Mouse (Mus musculus) forebrain, embryonic 14.5 days (tissue): ENCODE results near the gene Ankrd55. TPM values are rescaled to one million over a fixed set of nuclear protein-coding genes. Genes with fewer than 3 reads are reported as not detected.

Experiments used
- ATAC-seq: fragments of 200-750 bp; cut with Nextera tagmentation; 2 replicates; pipeline ENCODE4 v1.8.0; 2017; ENCODE audit warnings: mild to moderate bottlenecking, moderate library complexity
- DNase-seq: peaks from one replicate; pipeline ENCODE4 v3.0.0-alpha.2; 2015; ENCODE audit warnings: low spot score
- H3K27ac ChIP-seq: fragments of 300-500 bp; sonication (generic); 2 replicates; pipeline ENCODE4 v1.5.1; 2014; ENCODE audit warnings: low read depth, mild to moderate bottlenecking, control low read depth, low read length, moderate library complexity
- H3K27me3 ChIP-seq: fragments of 300-500 bp; sonication (generic); replicated peaks from 2 replicates; pipeline ENCODE4 v1.6.1; 2014; ENCODE audit warnings: low read length, control low read depth, mixed read lengths; ENCODE audit not compliant: control insufficient read depth, insufficient read depth
- H3K36me3 ChIP-seq: fragments of 300-500 bp; sonication (generic); 2 replicates; pipeline ENCODE4 v1.6.1; 2014; ENCODE audit warnings: low read length, control low read depth; ENCODE audit not compliant: control insufficient read depth, insufficient read depth
- H3K4me1 ChIP-seq: fragments of 300-500 bp; sonication (generic); 2 replicates; pipeline ENCODE4 v1.6.1; 2014; ENCODE audit warnings: antibody characterized with exemption, low read length, control low read depth; ENCODE audit not compliant: control insufficient read depth, insufficient read depth
- H3K4me2 ChIP-seq: fragments of 300-500 bp; sonication (generic); 2 replicates; pipeline ENCODE4 v1.6.1; 2014; ENCODE audit warnings: mild to moderate bottlenecking, control low read depth, low read length
- H3K4me3 ChIP-seq: fragments of 300-500 bp; sonication (generic); 2 replicates; pipeline ENCODE4 v1.5.1; 2014; ENCODE audit warnings: low read depth, low read length, control low read depth
- H3K9ac ChIP-seq: fragments of 300-500 bp; sonication (generic); 2 replicates; pipeline ENCODE4 v1.6.1; 2014; ENCODE audit warnings: mild to moderate bottlenecking, low read length, control low read depth, moderate library complexity
- H3K9me3 ChIP-seq: fragments of 300-500 bp; sonication (generic); replicated peaks from 2 replicates; pipeline ENCODE4 v1.6.1; 2016; ENCODE audit warnings: low read length, control low read depth, mixed read lengths; ENCODE audit not compliant: control insufficient read depth
- WGBS: fragments of 180-500 bp; shearing (Covaris S2); extraction: QIAGEN DNeasy Blood & Tissue Kit; methylation state at CpG from one replicate; pipeline ENCODE4 v1.1.7; 2014; 5-methylcytosine and 5-hydroxymethylcytosine counted together
- polyA plus RNA-seq: library from polyadenylated mRNA; unstranded; fragments of >200 nt; fragmentation: Nextera tagmentation; extraction: Ambion mirVana; gene quantifications from 2 replicates; pipeline ENCODE4 v1.2.1, GENCODE M21; 2014

Gene Ankrd55
- polyA plus RNA-seq, 1 experiment from 2014 or later = 2.6 TPM

DNA sequence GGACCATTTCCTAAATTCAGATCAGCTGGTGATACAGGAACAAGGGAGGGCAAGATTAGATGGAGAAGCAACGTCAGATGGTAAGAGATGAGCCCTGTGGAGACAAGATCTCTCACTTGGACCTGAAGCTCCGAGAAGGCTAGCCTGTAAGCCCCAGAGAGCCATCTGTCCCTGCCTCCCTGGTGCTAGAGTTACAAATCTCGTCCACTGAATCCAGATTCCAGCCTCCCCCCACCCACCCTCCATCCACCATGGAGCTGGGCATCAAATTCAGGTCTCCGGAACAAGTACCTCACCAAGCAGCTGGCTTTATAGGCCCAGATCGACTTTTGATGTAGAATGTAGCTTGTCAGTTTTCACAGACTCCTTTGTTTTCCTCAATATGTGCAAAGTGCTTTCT, 32.4 kb upstream of the Ankrd55 start:
- Histone ChIP-seq H3K4me2 (no peak overlapping the region), H3K9me3 (no peaks in the 10 kb centered on the region), H3K4me1 (no peaks in the 10 kb centered on the region), H3K27ac (no peak overlapping the region), H3K4me3 (no peak overlapping the region), H3K9ac (no peak overlapping the region), H3K36me3 (no peaks in the 10 kb centered on the region), H3K27me3 (no peaks in the 10 kb centered on the region)
- ATAC-seq (no peak), DNase-seq (no peak)
- WGBS = 65% methylated on average over 5 of the region's 5 CpGs

DNA sequence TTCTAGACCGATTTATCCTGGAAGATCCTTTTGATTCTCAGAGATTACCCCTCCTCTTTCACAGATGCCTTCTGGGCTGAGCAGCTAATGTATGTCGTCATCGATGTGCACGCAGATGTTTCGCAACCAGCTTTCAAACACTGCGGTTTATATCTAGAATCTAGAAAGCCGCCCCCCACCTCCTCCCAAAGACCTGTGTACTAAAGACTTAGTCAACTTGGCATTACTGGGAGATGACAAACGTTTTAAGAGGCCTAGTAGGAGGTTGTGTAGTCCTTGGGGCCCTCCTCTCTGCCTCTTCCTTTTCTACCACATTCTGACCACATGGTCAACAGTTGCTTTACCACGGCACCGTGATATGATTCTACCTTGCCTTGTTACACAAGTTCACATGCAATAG, 29.8 kb upstream of the Ankrd55 start:
- Histone ChIP-seq H3K9ac (no peak overlapping the region), H3K4me1 (no peaks in the 10 kb centered on the region), H3K9me3 (no peaks in the 10 kb centered on the region), H3K27me3 (no peaks in the 10 kb centered on the region), H3K27ac (no peak overlapping the region), H3K4me2 (no peak overlapping the region), H3K36me3 (no peaks in the 10 kb centered on the region), H3K4me3 (no peak overlapping the region)
- WGBS = 90% methylated on average over 10 of the region's 10 CpGs
- DNase-seq (no peak), ATAC-seq (no peak)

DNA sequence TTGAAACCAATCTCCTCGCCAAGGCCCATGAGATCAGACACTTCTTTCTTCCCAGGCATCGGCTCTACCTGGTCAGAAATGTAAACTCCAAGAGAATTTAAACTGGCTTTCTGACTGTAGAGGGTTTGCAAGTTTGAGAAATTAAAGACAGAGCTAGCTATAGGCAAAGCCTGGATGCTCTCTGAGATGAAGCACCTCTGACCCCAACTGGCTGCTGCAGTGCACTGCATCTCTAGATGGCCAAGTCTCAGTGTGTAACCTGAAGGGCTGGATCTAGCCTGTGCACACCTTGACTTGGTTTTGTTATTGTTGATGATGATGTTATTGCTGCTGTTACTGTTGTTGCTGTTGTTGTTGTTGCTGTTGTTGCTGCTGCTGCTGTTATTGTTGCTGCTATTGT, 28.9 kb upstream of the Ankrd55 start:
- H3K9ac ChIP-seq = no peak overlapping the region
- no peaks in the 10 kb centered on the region for H3K4me1 ChIP-seq
- no peak overlapping the region for H3K4me3 ChIP-seq
- H3K36me3 ChIP-seq = no peaks in the 10 kb centered on the region
- H3K27me3 ChIP-seq = no peaks in the 10 kb centered on the region
- H3K4me2 ChIP-seq = no peak overlapping the region
- ATAC-seq (peak; percentile 91), DNase-seq (peak; percentile 79)
- H3K9me3 ChIP-seq = no peaks in the 10 kb centered on the region
- H3K27ac ChIP-seq = no peak overlapping the region
- 67% methylated on average over 2 of the region's 2 CpGs for WGBS

DNA sequence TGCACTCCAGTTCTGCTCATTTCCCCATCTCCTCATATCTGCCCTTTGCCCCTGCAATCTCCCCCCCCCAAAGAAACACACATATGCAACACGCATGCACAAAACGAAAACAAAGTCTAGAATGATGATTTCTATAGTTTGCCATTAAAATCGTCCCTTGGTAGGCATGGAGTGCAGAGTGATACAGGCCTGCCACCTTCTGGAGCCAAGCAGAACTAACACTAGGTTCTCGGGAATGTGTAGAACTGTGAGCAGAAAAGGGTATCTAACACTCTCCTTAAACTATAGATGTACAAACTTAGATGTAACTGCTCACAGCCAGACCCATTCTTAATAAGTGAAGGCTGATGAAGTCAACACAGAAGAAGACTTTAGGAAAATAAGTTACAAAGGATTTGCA, 23.6 kb upstream of the Ankrd55 start:
- 17% methylated on average over 4 of the region's 4 CpGs for WGBS

DNA sequence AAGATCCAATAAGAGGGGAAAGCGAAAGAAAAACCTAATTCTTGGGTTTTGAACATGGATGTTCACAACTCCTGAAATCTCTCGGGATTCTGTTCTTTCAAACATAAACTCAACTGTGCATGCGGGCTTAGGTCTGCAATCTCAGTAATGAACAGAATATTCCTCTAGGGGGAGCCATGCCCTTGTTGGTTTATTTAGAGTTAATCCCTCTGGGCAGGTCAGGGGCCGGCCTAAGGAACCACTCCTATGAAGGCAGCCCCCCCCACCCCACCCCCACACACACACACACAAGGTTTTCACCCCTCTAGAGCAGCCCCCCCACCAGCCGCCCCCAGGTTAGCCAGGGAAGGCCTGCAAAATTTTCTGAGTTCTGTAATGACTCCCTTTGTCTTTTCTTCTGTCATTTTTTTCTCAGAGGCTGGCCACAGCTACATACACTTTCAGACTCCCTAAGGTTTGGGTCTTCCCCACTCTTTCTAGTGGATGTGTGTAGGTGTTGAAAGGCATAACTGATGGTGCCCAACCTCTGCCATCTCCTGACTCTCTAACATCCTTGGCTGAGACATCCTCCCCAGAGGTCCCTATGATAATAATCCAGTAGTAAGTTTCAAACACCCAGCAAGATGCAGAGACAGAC, 16.2 kb upstream of the Ankrd55 start:
- H3K4me3 ChIP-seq = no peak overlapping the region
- no peak overlapping the region for H3K4me2 ChIP-seq
- no peaks in the 10 kb centered on the region for H3K9me3 ChIP-seq
- 10% methylated on average over 5 of the region's 5 CpGs for WGBS
- DNase-seq (peak; percentile 74), ATAC-seq (peak; percentile 58; the same call in 1 of the 2 replicates)
- no peaks in the 10 kb centered on the region for H3K36me3 ChIP-seq
- no peak overlapping the region for H3K9ac ChIP-seq
- no peak overlapping the region for H3K27ac ChIP-seq
- no peaks in the 10 kb centered on the region for H3K27me3 ChIP-seq
- H3K4me1 ChIP-seq = no peaks in the 10 kb centered on the region

More for the DNA sequence above, 23.6 kb upstream of the Ankrd55 start:
- no peak overlapping the region for H3K4me3 ChIP-seq
- no peaks in the 10 kb centered on the region for H3K9me3 ChIP-seq
- ATAC-seq = peak; percentile 81
- H3K4me2 ChIP-seq = no peak overlapping the region
- H3K9ac ChIP-seq = no peak overlapping the region
- H3K4me1 ChIP-seq = no peaks in the 10 kb centered on the region
- H3K27me3 ChIP-seq = no peaks in the 10 kb centered on the region
- H3K36me3 ChIP-seq = no peaks in the 10 kb centered on the region
- no peak overlapping the region for H3K27ac ChIP-seq
- DNase-seq = peak; percentile 76

DNA sequence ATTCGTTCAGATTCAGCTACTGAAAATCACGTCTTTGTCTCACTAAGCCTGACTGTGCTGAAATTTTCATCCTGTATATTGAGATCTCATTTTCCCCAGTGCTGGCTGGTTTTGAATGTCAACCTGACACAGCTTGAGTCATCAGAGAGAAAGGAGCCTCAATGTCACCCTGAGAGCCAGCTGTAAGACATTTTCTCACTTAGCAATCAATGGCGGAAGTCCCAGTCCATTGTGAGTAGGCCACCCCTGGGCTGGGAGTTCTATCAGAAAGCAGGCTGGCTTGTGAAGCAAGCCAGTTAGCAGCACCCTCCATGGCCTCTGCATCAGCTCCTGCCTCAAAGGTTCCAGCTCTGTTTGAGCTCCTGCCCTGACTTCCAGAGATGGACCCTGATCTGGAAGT, 13.6 kb upstream of the Ankrd55 start:
- Histone ChIP-seq H3K9me3 (no peaks in the 10 kb centered on the region), H3K9ac (no peak overlapping the region), H3K27me3 (no peaks in the 10 kb centered on the region), H3K27ac (no peak overlapping the region), H3K4me2 (no peak overlapping the region), H3K4me3 (no peak overlapping the region), H3K4me1 (no peaks in the 10 kb centered on the region), H3K36me3 (no peaks in the 10 kb centered on the region)
- no peak for DNase-seq
- no peak for ATAC-seq
- WGBS = 65% methylated on average over 3 of the region's 3 CpGs

DNA sequence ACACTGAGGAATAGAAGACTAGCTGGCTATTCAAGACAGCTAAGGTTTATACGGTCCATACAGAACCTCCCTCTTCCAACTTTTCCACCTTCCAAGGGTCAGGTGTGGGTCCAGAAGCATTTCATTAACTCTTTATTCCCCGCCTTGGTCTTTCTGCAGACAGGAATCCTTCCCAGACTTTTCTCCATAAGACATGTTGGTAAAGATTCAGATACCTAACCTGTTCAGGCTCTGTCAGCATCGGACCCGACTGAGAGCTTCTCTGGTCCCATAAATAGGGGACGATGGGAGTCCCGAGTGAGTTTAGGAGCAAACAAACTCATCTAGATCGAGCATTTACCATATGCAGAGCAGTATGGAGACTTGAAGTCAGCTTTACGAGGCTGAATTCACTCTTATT, 12.3 kb upstream of the Ankrd55 start:
- 89% methylated on average over 8 of the region's 8 CpGs for WGBS
- DNase-seq (no peak), ATAC-seq (no peak)
- H3K36me3 ChIP-seq = no peaks in the 10 kb centered on the region
- no peak overlapping the region for H3K4me3 ChIP-seq
- H3K9me3 ChIP-seq = no peaks in the 10 kb centered on the region
- no peak overlapping the region for H3K4me2 ChIP-seq
- H3K27ac ChIP-seq = no peak overlapping the region
- no peak overlapping the region for H3K9ac ChIP-seq
- no peaks in the 10 kb centered on the region for H3K4me1 ChIP-seq
- no peaks in the 10 kb centered on the region for H3K27me3 ChIP-seq

DNA sequence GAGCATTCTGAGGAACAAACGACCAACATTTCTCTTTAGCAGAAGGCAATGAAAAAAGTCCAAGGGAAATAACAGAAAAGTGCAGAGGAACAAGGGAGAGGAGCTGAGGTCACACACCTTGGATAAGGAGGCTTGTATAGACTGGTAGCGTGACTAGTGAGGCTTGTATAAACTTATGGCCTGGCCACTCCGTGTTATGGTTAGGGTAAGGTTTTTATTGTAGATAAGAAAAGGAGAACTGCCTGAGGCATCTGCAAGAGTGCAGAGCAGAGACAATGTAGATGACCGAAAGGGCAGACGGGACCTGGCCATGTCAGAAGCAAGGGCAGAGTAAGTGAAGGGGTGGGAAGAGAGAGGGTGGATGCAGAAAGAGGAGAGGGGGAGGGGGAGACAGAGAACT, 10.7 kb upstream of the Ankrd55 start:
- Histone ChIP-seq H3K9me3 (no peaks in the 10 kb centered on the region), H3K27me3 (no peaks in the 10 kb centered on the region), H3K4me3 (no peak overlapping the region), H3K36me3 (no peaks in the 10 kb centered on the region), H3K9ac (no peak overlapping the region), H3K4me2 (no peak overlapping the region), H3K4me1 (no peaks in the 10 kb centered on the region), H3K27ac (no peak overlapping the region)
- WGBS = 83% methylated on average over 5 of the region's 5 CpGs
- DNase-seq (no peak), ATAC-seq (no peak)

DNA sequence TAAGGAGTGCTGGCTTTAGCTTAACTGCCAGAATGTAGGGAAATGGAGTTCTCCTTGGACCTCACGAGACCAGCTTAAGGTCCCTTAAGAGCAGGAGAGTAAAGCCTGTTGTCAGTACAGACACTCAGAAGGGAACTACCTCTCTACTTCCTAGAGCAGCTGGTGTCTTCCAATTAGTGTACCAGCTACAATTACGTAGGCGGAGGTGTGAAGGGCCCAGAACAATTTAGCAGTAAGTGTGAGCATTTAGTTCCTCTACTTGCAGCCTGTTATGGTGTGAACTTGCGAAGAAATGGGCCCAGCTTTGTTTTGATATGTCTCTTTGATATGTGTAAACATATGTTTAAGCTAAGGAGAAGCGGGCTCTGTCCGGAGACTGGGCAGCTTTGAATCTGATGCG, 10.0 kb upstream of the Ankrd55 start:
- H3K9me3 ChIP-seq = no peaks in the 10 kb centered on the region
- DNase-seq = peak; percentile 74

More for the DNA sequence above, 10.0 kb upstream of the Ankrd55 start:
- H3K9ac ChIP-seq = no peak overlapping the region
- no peak overlapping the region for H3K4me3 ChIP-seq
- H3K27ac ChIP-seq = no peak overlapping the region
- no peaks in the 10 kb centered on the region for H3K27me3 ChIP-seq
- H3K36me3 ChIP-seq = no peaks in the 10 kb centered on the region
- no peak overlapping the region for H3K4me2 ChIP-seq
- peak; percentile 92 for ATAC-seq
- 50% methylated on average over 7 of the region's 7 CpGs for WGBS
- H3K4me1 ChIP-seq = no peaks in the 10 kb centered on the region
